Mouse (Mus musculus): Measurements from ENCODE around the gene Itpr2. TPM values are rescaled to one million over a fixed set of nuclear protein-coding genes. Genes with fewer than 3 reads are reported as not detected.

Itpr2 gene
- total and polyA plus RNA-seq, 3 experiments: 2.3 to 46.0 (median 37.6) TPM

GRCm38 (mm10) chr6:146289801-146290200 lies 212.2 kb downstream of the Itpr2 start:
- TF ChIP-seq GATA1 (IDR thresholded peaks at IDR 0.05; ENCODE audit: borderline replicate concordance, low read length) (no peak), CTCF (IDR thresholded peaks at IDR 0.05; ENCODE audit: low read depth, low read length) (no peak), POLR2AphosphoS5 (IDR thresholded peaks at IDR 0.05; ENCODE audit: insufficient replicate concordance, low read depth, low read length) (no peak), GATA2 (IDR thresholded peaks at IDR 0.05; ENCODE audit: borderline replicate concordance, low read depth, low read length) (no peak), TAL1 (conservative IDR thresholded peaks at IDR 0.05; ENCODE audit: low read depth, low read length) (no peak)
- Histone ChIP-seq H3K36me3 (replicated peaks) (peaks cover 51% of the 10 kb centered on the region), H3K4me3 (ENCODE audit: low read depth, low read length) (no peak overlapping the region), H3K9me3 (replicated peaks) (no peaks in the 10 kb centered on the region), H3K4me1 (ENCODE audit: insufficient read depth, low read depth, low read length) (no peaks in the 10 kb centered on the region), H3K27me3 (ENCODE audit: insufficient read depth, low read length) (no peaks in the 10 kb centered on the region)
- DNase-seq (ENCODE audit: low spot score) (no peak), ATAC-seq (ENCODE audit: extremely low read depth, insufficient number of reproducible peaks, low FRiP score, poor library complexity, severe bottlenecking) (no peak)

- Histone ChIP-seq H3K27me3 (ENCODE audit: insufficient read depth, low read length) (no peaks in the 10 kb centered on the region), H3K4me1 (ENCODE audit: insufficient read depth, low read depth, low read length) (no peaks in the 10 kb centered on the region), H3K9me3 (replicated peaks) (no peaks in the 10 kb centered on the region), H3K36me3 (replicated peaks) (peaks cover 38% of the 10 kb centered on the region), H3K4me3 (ENCODE audit: low read depth, low read length) (no peak overlapping the region)
- no peak for ATAC-seq (ENCODE audit: extremely low read depth, insufficient number of reproducible peaks, low FRiP score, poor library complexity, severe bottlenecking)
- TF ChIP-seq POLR2AphosphoS5 (IDR thresholded peaks at IDR 0.05; ENCODE audit: insufficient replicate concordance, low read depth, low read length): no peak
- no peak for TF ChIP-seq CTCF (IDR thresholded peaks at IDR 0.05; ENCODE audit: low read depth, low read length)
- TF ChIP-seq TAL1 (conservative IDR thresholded peaks at IDR 0.05; ENCODE audit: low read depth, low read length): no peak
- TF ChIP-seq GATA2 (IDR thresholded peaks at IDR 0.05; ENCODE audit: borderline replicate concordance, low read depth, low read length): no peak
- no peak for TF ChIP-seq GATA1 (IDR thresholded peaks at IDR 0.05; ENCODE audit: borderline replicate concordance, low read length)
- DNase-seq (ENCODE audit: low spot score): no peak
Measured at GRCm38 (mm10) chr6:146288266-146288665, 213.8 kb downstream of the Itpr2 start.

GRCm38 (mm10) chr6:146284921-146285565 lies 217.0 kb downstream of the Itpr2 start:
- H3K36me3 ChIP-seq (replicated peaks): peaks cover 25% of the 10 kb centered on the region
- no peaks in the 10 kb centered on the region for H3K4me1 ChIP-seq (ENCODE audit: insufficient read depth, low read depth, low read length)
- ATAC-seq (ENCODE audit: extremely low read depth, insufficient number of reproducible peaks, low FRiP score, poor library complexity, severe bottlenecking) (no peak), DNase-seq (ENCODE audit: low spot score) (no peak)
- no peak overlapping the region for H3K4me3 ChIP-seq (ENCODE audit: low read depth, low read length)
- TF ChIP-seq GATA2 (IDR thresholded peaks at IDR 0.05; ENCODE audit: borderline replicate concordance, low read depth, low read length): no peak
- TF ChIP-seq GATA1 (IDR thresholded peaks at IDR 0.05; ENCODE audit: borderline replicate concordance, low read length): no peak
- no peak for TF ChIP-seq TAL1 (conservative IDR thresholded peaks at IDR 0.05; ENCODE audit: low read depth, low read length)
- no peak for TF ChIP-seq POLR2AphosphoS5 (IDR thresholded peaks at IDR 0.05; ENCODE audit: insufficient replicate concordance, low read depth, low read length)
- TF ChIP-seq CTCF (IDR thresholded peaks at IDR 0.05; ENCODE audit: low read depth, low read length): no peak
- H3K9me3 ChIP-seq (replicated peaks): no peaks in the 10 kb centered on the region
- H3K27me3 ChIP-seq (ENCODE audit: insufficient read depth, low read length): no peaks in the 10 kb centered on the region

- TF ChIP-seq CTCF (IDR thresholded peaks at IDR 0.05; ENCODE audit: low read depth, low read length) (no peak), GATA2 (IDR thresholded peaks at IDR 0.05; ENCODE audit: borderline replicate concordance, low read depth, low read length) (no peak), POLR2AphosphoS5 (IDR thresholded peaks at IDR 0.05; ENCODE audit: insufficient replicate concordance, low read depth, low read length) (no peak), TAL1 (conservative IDR thresholded peaks at IDR 0.05; ENCODE audit: low read depth, low read length) (no peak), GATA1 (IDR thresholded peaks at IDR 0.05; ENCODE audit: borderline replicate concordance, low read length) (no peak)
- H3K27me3 ChIP-seq (ENCODE audit: insufficient read depth, low read length): no peaks in the 10 kb centered on the region
Measured at GRCm38 (mm10) chr6:146283981-146284380, 218.0 kb downstream of the Itpr2 start.

GRCm38 (mm10) chr6:146282061-146282659 lies 219.9 kb downstream of the Itpr2 start:
- Histone ChIP-seq H3K36me3 (replicated peaks) (peaks cover 16% of the 10 kb centered on the region), H3K4me3 (ENCODE audit: low read depth, low read length) (no peak overlapping the region), H3K4me1 (ENCODE audit: insufficient read depth, low read depth, low read length) (no peaks in the 10 kb centered on the region), H3K9me3 (replicated peaks) (no peaks in the 10 kb centered on the region), H3K27me3 (ENCODE audit: insufficient read depth, low read length) (no peaks in the 10 kb centered on the region)
- no peak for DNase-seq (ENCODE audit: low spot score)
- TF ChIP-seq POLR2AphosphoS5 (IDR thresholded peaks at IDR 0.05; ENCODE audit: insufficient replicate concordance, low read depth, low read length) (no peak), GATA1 (IDR thresholded peaks at IDR 0.05; ENCODE audit: borderline replicate concordance, low read length) (no peak), CTCF (IDR thresholded peaks at IDR 0.05; ENCODE audit: low read depth, low read length) (no peak), TAL1 (conservative IDR thresholded peaks at IDR 0.05; ENCODE audit: low read depth, low read length) (no peak), GATA2 (IDR thresholded peaks at IDR 0.05; ENCODE audit: borderline replicate concordance, low read depth, low read length) (no peak)
- ATAC-seq (ENCODE audit: extremely low read depth, insufficient number of reproducible peaks, low FRiP score, poor library complexity, severe bottlenecking): no peak

More at GRCm38 (mm10) chr6:146283981-146284380, 218.0 kb downstream of the Itpr2 start:
- Histone ChIP-seq H3K4me3 (ENCODE audit: low read depth, low read length) (no peak overlapping the region), H3K36me3 (replicated peaks) (peaks cover 18% of the 10 kb centered on the region), H3K9me3 (replicated peaks) (no peaks in the 10 kb centered on the region), H3K4me1 (ENCODE audit: insufficient read depth, low read depth, low read length) (no peaks in the 10 kb centered on the region)
- ATAC-seq (ENCODE audit: extremely low read depth, insufficient number of reproducible peaks, low FRiP score, poor library complexity, severe bottlenecking) (no peak), DNase-seq (ENCODE audit: low spot score) (no peak)

- no peak for DNase-seq (ENCODE audit: low spot score)
- ATAC-seq (ENCODE audit: extremely low read depth, insufficient number of reproducible peaks, low FRiP score, poor library complexity, severe bottlenecking): no peak
- Histone ChIP-seq H3K36me3 (replicated peaks) (peaks cover 15% of the 10 kb centered on the region), H3K4me3 (ENCODE audit: low read depth, low read length) (no peak overlapping the region), H3K4me1 (ENCODE audit: insufficient read depth, low read depth, low read length) (no peaks in the 10 kb centered on the region), H3K9me3 (replicated peaks) (no peaks in the 10 kb centered on the region), H3K27me3 (ENCODE audit: insufficient read depth, low read length) (no peaks in the 10 kb centered on the region)
- TF ChIP-seq POLR2AphosphoS5 (IDR thresholded peaks at IDR 0.05; ENCODE audit: insufficient replicate concordance, low read depth, low read length) (no peak), CTCF (IDR thresholded peaks at IDR 0.05; ENCODE audit: low read depth, low read length) (peak; percentile 30; the same call in 1 of the 2 replicates)
Measured at GRCm38 (mm10) chr6:146281176-146281899, 220.7 kb downstream of the Itpr2 start.

Data from G1E (cell line).